Mouse (Mus musculus) small intestine, adult 2 months (tissue): ENCODE results near the gene Abhd16a. TPM values are rescaled to one million over a fixed set of nuclear protein-coding genes. Genes with fewer than 3 reads are reported as not detected.
A peak's percentile ranks its signal among the peaks of the same experiment; 100 is the strongest.

ENCODE experiments used
- H3K27ac ChIP-seq: fragments of 200-500 bp; 2 replicates; pipeline ENCODE4 v1.5.1; 2012; ENCODE audit warnings: low read depth, low read length, control low read depth, inconsistent platforms; ENCODE audit not compliant: insufficient read depth
- H3K27me3 ChIP-seq: fragments of 200-500 bp; 2 replicates; pipeline ENCODE4 v1.6.1; 2012; ENCODE audit warnings: mild to moderate bottlenecking, moderate library complexity, low read length, inconsistent platforms; ENCODE audit not compliant: control insufficient read depth, insufficient read depth
- H3K36me3 ChIP-seq: fragments of 200-500 bp; 2 replicates; pipeline ENCODE4 v1.6.1; 2012; ENCODE audit warnings: mild to moderate bottlenecking, low read length, control low read depth, inconsistent platforms; ENCODE audit not compliant: control insufficient read depth, insufficient read depth
- H3K4me1 ChIP-seq: fragments of 200-500 bp; 2 replicates; pipeline ENCODE4 v1.6.1; 2012; ENCODE audit warnings: low read length, inconsistent platforms, mixed read lengths; ENCODE audit not compliant: control insufficient read depth, insufficient read depth, insufficient read length
- H3K4me3 ChIP-seq: fragments of 200-500 bp; 2 replicates; pipeline ENCODE4 v1.5.1; 2012; ENCODE audit warnings: low read depth, mild to moderate bottlenecking, control low read depth, inconsistent platforms, low read length, moderate library complexity
- CTCF ChIP-seq: fragments of 200-500 bp; IDR thresholded peaks from 2 replicates; pipeline ENCODE4 v1.5.1; 2012; ENCODE audit warnings: low read depth, mild to moderate bottlenecking, control low read depth, inconsistent platforms, low read length, moderate library complexity, mixed read lengths; ENCODE audit not compliant: insufficient replicate concordance, insufficient read length; ENCODE audit errors: extremely low read depth
- POLR2A ChIP-seq: fragments of 200-500 bp; IDR thresholded peaks from 2 replicates; pipeline ENCODE4 v1.6.1; 2012; ENCODE audit warnings: low read depth, mild to moderate bottlenecking, control low read depth, inconsistent platforms, low read length, moderate library complexity
- WGBS: fragments of 180-500 bp; shearing (Covaris S2); methylation state at CpG from one replicate; pipeline ENCODE4 v1.1.7; 2018; 5-methylcytosine and 5-hydroxymethylcytosine counted together
- polyA plus RNA-seq: library from polyadenylated mRNA; depleted of rRNA; stranded (reverse); fragments of >200 nt; gene quantifications from 2 replicates; pipeline ENCODE4 v1.2.3, GENCODE M21; 2012

Abhd16a gene
- polyA plus RNA-seq, 1 experiment, result 183 TPM

DNA sequence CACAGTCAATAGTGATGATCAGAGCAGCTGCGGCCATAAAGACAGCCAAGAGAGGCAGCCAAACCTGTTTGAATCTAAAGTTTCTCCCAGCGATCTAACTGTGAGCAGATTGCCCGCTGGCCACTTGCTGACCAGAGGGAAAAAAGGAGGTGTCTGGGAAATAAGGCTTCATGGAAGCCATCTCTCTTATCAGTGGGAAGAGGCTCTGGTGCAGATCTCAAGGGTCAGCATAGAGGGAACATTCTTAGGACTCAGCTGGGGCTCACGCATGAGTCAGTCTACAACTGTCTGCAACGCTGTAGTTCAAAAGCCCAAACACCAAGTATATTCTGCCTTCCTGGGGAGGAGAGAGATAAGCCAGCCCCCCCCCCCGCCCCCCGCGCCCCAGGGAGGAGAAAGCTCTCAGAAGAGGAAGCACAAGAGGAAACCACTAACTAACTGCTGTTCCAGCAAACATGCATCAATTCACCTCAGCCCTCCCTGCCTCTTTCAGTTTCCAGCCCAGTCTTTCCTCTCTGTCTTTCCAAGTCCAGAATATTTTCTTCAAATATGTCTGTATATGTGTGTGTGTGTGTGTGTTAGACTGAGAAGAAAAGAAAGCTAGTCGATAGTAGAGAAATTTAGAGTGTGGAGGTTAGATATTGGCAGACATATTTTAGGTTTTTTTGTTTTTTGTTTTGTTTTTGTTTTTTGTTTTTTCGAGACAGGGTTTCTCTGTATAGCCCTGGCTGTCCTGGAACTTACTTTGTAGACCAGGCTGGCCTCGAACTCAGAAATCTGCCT lies 40.7 kb upstream of the Abhd16a start:
- no peaks in the 10 kb centered on the region for H3K27me3 ChIP-seq
- peaks cover 32% of the 10 kb centered on the region for H3K4me1 ChIP-seq
- no peak for TF ChIP-seq CTCF
- no peak; the same call in 1 of the 2 replicates for TF ChIP-seq POLR2A
- WGBS, result 8% methylated on average over 11 of the region's 11 CpGs
- peak overlapping the region; percentile 97 for H3K27ac ChIP-seq
- peak overlapping the region; percentile 27 for H3K4me3 ChIP-seq
- H3K36me3 ChIP-seq, result peaks cover 12% of the 10 kb centered on the region

DNA sequence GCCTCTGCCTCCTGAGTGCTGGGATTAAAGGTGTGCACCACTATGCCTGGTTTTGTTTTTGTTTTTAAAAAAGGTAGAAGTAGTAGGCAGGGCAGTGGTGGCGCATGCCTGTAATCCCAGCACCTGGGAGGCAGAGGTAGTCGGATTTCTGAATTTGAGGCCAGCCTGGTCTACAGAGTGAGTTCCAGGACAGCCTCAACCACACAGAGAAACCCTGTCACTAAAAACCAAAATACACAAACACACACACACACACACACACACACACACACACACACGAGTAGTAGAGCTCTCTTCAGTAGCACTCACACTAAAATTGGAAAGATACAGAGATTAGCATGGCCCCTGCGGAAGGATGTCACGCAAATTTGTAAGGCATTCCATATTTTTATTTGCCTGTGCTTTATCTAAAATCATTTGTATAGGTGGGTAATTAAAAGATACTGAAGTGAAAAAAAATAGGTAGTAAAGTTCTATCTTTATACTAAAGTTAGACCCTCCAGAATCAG lies 40.1 kb upstream of the Abhd16a start:
- Histone ChIP-seq H3K36me3 (peaks cover 18% of the 10 kb centered on the region), H3K27ac (peak overlapping the region; percentile 83), H3K27me3 (no peaks in the 10 kb centered on the region), H3K4me1 (peaks cover 32% of the 10 kb centered on the region), H3K4me3 (no peak overlapping the region)
- 50% methylated on average over 5 of the region's 5 CpGs for WGBS
- TF ChIP-seq CTCF, result no peak
- TF ChIP-seq POLR2A, result no peak

DNA sequence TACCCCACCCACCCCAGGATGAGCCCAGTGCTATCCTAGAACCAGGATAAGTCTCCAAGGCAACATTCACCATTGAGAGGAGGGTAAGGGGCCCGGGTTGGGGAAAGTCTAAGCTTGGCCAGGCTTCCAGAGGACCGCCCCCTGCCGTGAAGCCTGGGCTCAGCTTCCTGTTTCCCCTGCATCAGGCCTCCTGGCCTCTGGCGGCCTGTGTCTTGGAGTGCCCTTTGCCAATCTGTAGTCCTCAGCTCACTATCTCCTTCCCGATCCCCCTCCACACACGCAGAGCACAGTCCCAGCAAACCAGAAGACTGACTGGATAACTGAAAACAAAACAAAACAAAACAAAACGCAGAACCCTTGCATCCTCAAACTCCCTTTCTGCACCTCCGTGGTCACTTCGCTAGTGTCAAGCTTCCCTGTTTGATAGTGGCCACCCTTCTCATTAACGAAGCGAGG lies 39.5 kb upstream of the Abhd16a start, which contains the start of gene Clic1:
Clic1 (plus strand) TSS at position 406 of the 456 bp plus-strand sequence.
- Histone ChIP-seq H3K4me3 (peak within 1 kb of the TSS; percentile 76), H3K36me3 (peaks cover 22% of the 10 kb centered on the region), H3K27me3 (no peaks in the 10 kb centered on the region), H3K27ac (peak within 1 kb of the TSS; percentile 83), H3K4me1 (peaks cover 32% of the 10 kb centered on the region)
- TF ChIP-seq POLR2A (peak; percentile 38; the same call in 1 of the 2 replicates), CTCF (peak; percentile 24; the same call in 1 of the 2 replicates)
- 4% methylated on average over 11 of the region's 11 CpGs for WGBS

DNA sequence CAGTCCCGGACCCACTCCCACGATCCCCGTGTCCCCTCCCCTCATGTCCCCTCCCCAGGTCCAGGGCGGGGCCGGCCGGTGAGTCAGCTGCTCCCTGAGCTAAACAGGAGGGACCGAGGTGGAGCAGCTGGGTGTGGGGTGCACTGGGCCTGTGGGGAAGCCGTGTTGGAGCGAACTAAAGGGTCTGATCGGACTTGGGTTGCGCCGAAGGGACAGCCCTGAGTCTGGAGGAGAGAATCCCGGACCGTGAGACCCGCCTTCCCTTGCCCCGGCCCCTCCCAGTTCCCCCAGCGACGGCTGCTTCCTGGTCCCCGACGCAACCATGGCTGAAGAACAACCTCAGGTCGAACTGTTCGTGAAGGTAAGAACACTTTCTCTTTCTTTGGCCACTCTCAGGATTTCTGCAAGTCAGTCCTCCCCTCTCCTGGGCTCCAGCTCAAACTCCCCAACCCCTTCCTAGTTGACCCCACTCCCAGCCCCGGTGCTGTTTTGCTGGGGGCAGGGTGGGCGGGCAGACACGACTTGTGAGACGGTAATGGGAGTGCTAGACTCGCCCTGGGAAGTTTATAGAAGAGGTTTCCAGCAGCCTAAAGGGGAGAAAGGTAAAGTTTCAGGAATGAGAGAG lies 38.8 kb upstream of the Abhd16a start:
- Histone ChIP-seq H3K27me3 (no peaks in the 10 kb centered on the region), H3K4me3 (peak overlapping the region; percentile 76), H3K4me1 (peaks cover 28% of the 10 kb centered on the region), H3K36me3 (peaks cover 27% of the 10 kb centered on the region), H3K27ac (peak overlapping the region; percentile 83)
- TF ChIP-seq CTCF (no peak), POLR2A (peak; percentile 73; the same call in 1 of the 2 replicates)
- WGBS, result 2% methylated on average over 27 of the region's 27 CpGs

DNA sequence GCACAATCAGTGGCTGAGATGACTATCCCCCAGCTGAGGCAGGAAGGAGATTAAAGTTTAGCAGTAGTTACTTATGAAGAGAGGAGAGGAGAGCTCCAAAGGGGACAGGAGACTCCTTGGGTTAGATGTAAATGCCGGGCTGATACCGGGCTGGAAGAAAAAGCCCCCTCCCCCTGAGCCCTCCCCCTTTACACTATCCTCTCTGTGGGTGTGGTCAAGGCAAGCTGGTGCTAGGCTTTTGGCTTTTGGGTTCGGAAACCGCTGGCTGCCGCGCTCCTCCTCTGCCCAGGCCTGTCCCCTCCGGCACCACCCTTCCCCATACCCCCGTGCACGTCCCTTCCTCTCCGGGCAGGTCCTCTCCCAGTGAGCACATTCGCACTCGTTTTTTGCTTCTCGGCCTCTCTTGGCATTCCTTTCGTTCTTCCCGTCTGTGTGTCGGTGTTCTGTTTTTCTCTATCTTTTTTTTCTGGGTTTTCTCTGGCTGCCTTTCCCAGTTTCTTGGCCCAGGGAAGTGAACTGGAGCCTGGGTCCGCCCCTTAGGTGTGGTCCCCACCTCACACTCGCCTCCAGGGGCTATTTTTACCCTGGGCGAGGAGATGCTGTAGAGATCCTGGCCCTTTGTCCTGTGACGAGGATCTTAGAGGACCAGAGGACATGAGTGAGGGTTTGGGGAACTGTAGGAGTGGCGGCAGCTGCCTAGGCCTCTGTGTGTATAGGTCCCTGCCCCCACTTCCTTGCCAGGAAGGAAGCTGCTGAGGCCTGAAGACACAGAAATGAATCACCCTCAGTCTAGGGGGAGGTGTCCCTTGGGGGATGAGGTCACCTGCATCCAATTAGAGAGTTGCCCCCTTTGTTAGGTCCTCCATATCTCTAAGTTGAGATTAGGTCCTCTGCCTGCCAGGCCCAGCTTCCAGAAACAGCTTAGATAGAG lies 37.6 kb upstream of the Abhd16a start:
- Histone ChIP-seq H3K4me1 (peaks cover 22% of the 10 kb centered on the region), H3K27me3 (no peaks in the 10 kb centered on the region), H3K4me3 (peak overlapping the region; percentile 76), H3K27ac (peak overlapping the region; percentile 83), H3K36me3 (peaks cover 39% of the 10 kb centered on the region)
- no peak for TF ChIP-seq CTCF
- TF ChIP-seq POLR2A, result peak; percentile 59; the same call in 1 of the 2 replicates
- WGBS, result 1% methylated on average over 21 of the region's 21 CpGs

DNA sequence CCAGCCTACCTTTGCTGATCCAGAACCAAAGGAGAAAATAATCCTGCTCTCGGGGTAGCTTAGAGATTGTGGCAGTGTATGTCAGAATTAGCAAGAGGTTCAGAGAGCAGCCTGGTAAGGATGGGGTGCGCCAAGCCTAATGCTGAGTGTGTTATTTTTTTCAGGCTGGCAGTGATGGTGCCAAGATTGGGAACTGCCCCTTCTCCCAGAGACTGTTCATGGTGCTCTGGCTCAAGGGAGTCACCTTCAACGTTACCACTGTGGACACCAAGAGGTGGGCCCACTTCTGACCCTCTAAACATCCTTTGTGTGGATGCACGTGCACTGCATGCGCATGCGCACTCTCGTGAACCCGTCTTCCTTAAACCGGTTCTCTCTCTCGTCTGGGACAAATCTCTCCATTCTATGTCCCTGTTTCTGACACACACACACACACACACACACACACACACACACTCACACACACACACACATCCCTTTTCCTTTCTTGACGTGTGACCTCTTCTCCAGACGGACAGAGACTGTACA lies 36.7 kb upstream of the Abhd16a start:
- peaks cover 20% of the 10 kb centered on the region for H3K4me1 ChIP-seq
- TF ChIP-seq CTCF, result no peak
- TF ChIP-seq POLR2A, result no peak
- H3K4me3 ChIP-seq, result peak overlapping the region; percentile 76
- H3K36me3 ChIP-seq, result peaks cover 45% of the 10 kb centered on the region
- 83% methylated on average over 12 of the region's 12 CpGs for WGBS
- H3K27me3 ChIP-seq, result no peaks in the 10 kb centered on the region
- peak overlapping the region; percentile 12 for H3K27ac ChIP-seq
